Mouse (Mus musculus): ENCODE measurements at regions not wholly inside any gene's neighbourhood (a gene's known extent, or its start where the extent isn't known, plus 50 kb on each side); places are given as distances from the start of the nearest gene placed in this dataset.

- DNase-seq (ENCODE audit: low spot score in 2 of 2), result no peak
These were observed 396.6 kb upstream of the Slc30a5 start for GRCm38 (mm10) chr13:101229861-101230260.

- DNase-seq (ENCODE audit: low spot score in 2 of 2), result no peak
These were observed 392.1 kb upstream of the Slc30a5 start for GRCm38 (mm10) chr13:101225366-101225765.

- DNase-seq (ENCODE audit: low spot score in 2 of 2), result no peak
These were observed 388.3 kb upstream of the Slc30a5 start for GRCm38 (mm10) chr13:101221331-101222043.

GRCm38 (mm10) chr13:101219568-101219967, 386.3 kb upstream of the Slc30a5 start:
- DNase-seq (ENCODE audit: low spot score in 2 of 2), result no peak

GRCm38 (mm10) chr13:101216897-101217480, 383.8 kb upstream of the Slc30a5 start:
- no peak for DNase-seq (ENCODE audit: low spot score in 2 of 2)

GRCm38 (mm10) chr13:101216421-101216820, 383.2 kb upstream of the Slc30a5 start:
- DNase-seq (ENCODE audit: low spot score in 2 of 2), result no peak

GRCm38 (mm10) chr13:101215792-101216221, 382.6 kb upstream of the Slc30a5 start:
- DNase-seq (ENCODE audit: low spot score in 2 of 2), result no peak

GRCm38 (mm10) chr13:101215131-101215641, 382.0 kb upstream of the Slc30a5 start:
- no peak for DNase-seq (ENCODE audit: low spot score in 2 of 2)

- DNase-seq (ENCODE audit: low spot score in 2 of 2), result no peak
These were observed 380.9 kb upstream of the Slc30a5 start for GRCm38 (mm10) chr13:101214094-101214493.

- no peak for DNase-seq (ENCODE audit: low spot score in 2 of 2)
These were observed 380.1 kb upstream of the Slc30a5 start for GRCm38 (mm10) chr13:101213121-101213916.

- DNase-seq (ENCODE audit: low spot score in 2 of 2), result no peak
These were observed 379.2 kb upstream of the Slc30a5 start for GRCm38 (mm10) chr13:101212341-101212895.

- no peak for DNase-seq (ENCODE audit: low spot score in 2 of 2)
These were observed 375.6 kb upstream of the Slc30a5 start for GRCm38 (mm10) chr13:101208788-101209187.

GRCm38 (mm10) chr13:101203463-101203862, 370.2 kb upstream of the Slc30a5 start:
- DNase-seq (ENCODE audit: low spot score in 2 of 2), result no peak

GRCm38 (mm10) chr13:101202565-101203313, 369.5 kb upstream of the Slc30a5 start:
- DNase-seq (ENCODE audit: low spot score in 2 of 2), result no peak

GRCm38 (mm10) chr13:101190249-101190830, 357.1 kb upstream of the Slc30a5 start:
- DNase-seq (ENCODE audit: low spot score in 2 of 2), result no peak

- DNase-seq (ENCODE audit: low spot score in 2 of 2), result no peak
These were observed 349.2 kb upstream of the Slc30a5 start for GRCm38 (mm10) chr13:101182387-101182786.

- no peak for DNase-seq (ENCODE audit: low spot score in 2 of 2)
These were observed 341.9 kb upstream of the Slc30a5 start for GRCm38 (mm10) chr13:101175017-101175689.

GRCm38 (mm10) chr13:101161768-101162167, 328.5 kb upstream of the Slc30a5 start:
- DNase-seq (ENCODE audit: low spot score in 2 of 2), result no peak

GRCm38 (mm10) chr13:101159878-101160277, 326.7 kb upstream of the Slc30a5 start:
- DNase-seq (ENCODE audit: low spot score in 2 of 2), result no peak

- no peak for DNase-seq (ENCODE audit: low spot score in 2 of 2)
These were observed 320.5 kb upstream of the Slc30a5 start for GRCm38 (mm10) chr13:101153760-101154159.

Measured in gastrocnemius, postnatal 4 days (tissue).